Mouse (Mus musculus): ENCODE results near the gene Gzmm. TPM values are rescaled to one million over a fixed set of nuclear protein-coding genes. Genes with fewer than 3 reads are reported as not detected.

Gzmm gene
- polyA plus RNA-seq, 1 experiment from 2014 or later, result 0.45 TPM

DNA sequence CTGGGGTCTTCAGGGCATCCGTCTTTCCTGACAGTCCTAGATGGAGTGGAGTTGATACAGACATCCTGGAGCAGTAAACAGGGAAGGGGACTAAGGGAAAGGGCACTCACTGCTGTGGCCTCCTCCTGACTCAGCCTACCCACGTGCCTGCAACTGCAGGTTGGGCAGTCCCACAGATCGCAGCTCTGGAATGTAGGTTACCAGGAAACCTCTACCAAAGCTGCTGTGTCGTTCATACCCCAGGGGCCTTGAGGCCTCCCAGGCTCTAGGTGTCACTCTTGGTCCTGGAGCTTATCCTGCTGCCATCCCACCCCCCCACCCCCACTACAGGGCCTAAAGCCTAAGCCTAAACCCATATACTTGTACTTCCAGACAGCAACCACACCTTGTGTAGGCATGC is 18.9 kb downstream of the Gzmm start:
- H3K36me3 ChIP-seq (ENCODE audit: control insufficient read depth, insufficient read depth, low read length), result peaks cover 33% of the 10 kb centered on the region
- H3K27ac ChIP-seq (replicated peaks; ENCODE audit: low read depth, low read length), result no peak overlapping the region
- H3K4me1 ChIP-seq (ENCODE audit: control insufficient read depth, insufficient read depth, low read length), result peaks cover 15% of the 10 kb centered on the region
- no peak for DNase-seq (ENCODE audit: low spot score)
- no peak overlapping the region for H3K9ac ChIP-seq (ENCODE audit: low read length)
- 71% methylated on average over 4 of the region's 4 CpGs for WGBS
- no peak for ATAC-seq (ENCODE audit: insufficient number of reproducible peaks, low FRiP score, low TSS enrichment, low read depth)
- no peak overlapping the region for H3K4me3 ChIP-seq (ENCODE audit: low read depth, low read length)
- H3K4me2 ChIP-seq (ENCODE audit: low read depth, severe bottlenecking), result no peak overlapping the region
- no peaks in the 10 kb centered on the region for H3K27me3 ChIP-seq (ENCODE audit: control insufficient read depth, insufficient read depth, low read length)
- H3K9me3 ChIP-seq (ENCODE audit: control insufficient read depth, low read length), result no peaks in the 10 kb centered on the region

GRCm38 (mm10) chr10:79708668-79709067 is 19.8 kb downstream of the Gzmm start:
- Histone ChIP-seq H3K4me2 (ENCODE audit: low read depth, severe bottlenecking) (no peak overlapping the region), H3K4me1 (ENCODE audit: control insufficient read depth, insufficient read depth, low read length) (peaks cover 15% of the 10 kb centered on the region), H3K27me3 (ENCODE audit: control insufficient read depth, insufficient read depth, low read length) (no peaks in the 10 kb centered on the region), H3K27ac (replicated peaks; ENCODE audit: low read depth, low read length) (no peak overlapping the region), H3K9ac (ENCODE audit: low read length) (no peak overlapping the region), H3K9me3 (ENCODE audit: control insufficient read depth, low read length) (no peaks in the 10 kb centered on the region), H3K4me3 (ENCODE audit: low read depth, low read length) (no peak overlapping the region), H3K36me3 (ENCODE audit: control insufficient read depth, insufficient read depth, low read length) (peaks cover 33% of the 10 kb centered on the region)
- DNase-seq (ENCODE audit: low spot score) (no peak), ATAC-seq (ENCODE audit: insufficient number of reproducible peaks, low FRiP score, low TSS enrichment, low read depth) (no peak)
- WGBS, result 91% methylated on average over 21 of the region's 21 CpGs

DNA sequence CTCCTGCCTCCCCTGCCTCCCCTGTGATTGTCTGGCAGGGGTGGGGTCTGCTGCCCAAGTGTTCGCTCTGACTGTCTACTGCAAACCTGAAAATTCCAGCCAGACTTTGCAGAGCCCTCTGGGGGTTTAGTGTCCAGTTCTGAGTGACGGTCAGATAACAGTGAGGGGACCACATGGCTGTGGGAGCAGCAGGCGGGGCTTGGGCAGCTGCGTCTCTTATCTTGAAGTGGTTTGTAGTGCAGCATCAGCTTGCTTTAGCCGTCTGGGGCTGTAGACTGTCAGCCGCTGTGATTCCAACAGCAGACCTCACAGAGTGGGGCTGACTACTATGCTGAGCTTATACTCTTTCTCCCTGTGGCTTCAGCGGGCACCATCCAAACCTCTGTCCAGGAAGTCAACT is 20.5 kb downstream of the Gzmm start:
- ATAC-seq (ENCODE audit: insufficient number of reproducible peaks, low FRiP score, low TSS enrichment, low read depth) (no peak), DNase-seq (ENCODE audit: low spot score) (no peak)
- Histone ChIP-seq H3K27me3 (ENCODE audit: control insufficient read depth, insufficient read depth, low read length) (0 out of 2 replicates have a peak, but pooled peaks cover 4% of the 10 kb centered on the region), H3K4me3 (ENCODE audit: low read depth, low read length) (no peak overlapping the region), H3K9ac (ENCODE audit: low read length) (no peak overlapping the region), H3K4me1 (ENCODE audit: control insufficient read depth, insufficient read depth, low read length) (peaks cover 15% of the 10 kb centered on the region), H3K4me2 (ENCODE audit: low read depth, severe bottlenecking) (no peak overlapping the region), H3K27ac (replicated peaks; ENCODE audit: low read depth, low read length) (no peak overlapping the region), H3K36me3 (ENCODE audit: control insufficient read depth, insufficient read depth, low read length) (peaks cover 33% of the 10 kb centered on the region), H3K9me3 (ENCODE audit: control insufficient read depth, low read length) (no peaks in the 10 kb centered on the region)
- WGBS, result 80% methylated on average over 7 of the region's 7 CpGs

DNA sequence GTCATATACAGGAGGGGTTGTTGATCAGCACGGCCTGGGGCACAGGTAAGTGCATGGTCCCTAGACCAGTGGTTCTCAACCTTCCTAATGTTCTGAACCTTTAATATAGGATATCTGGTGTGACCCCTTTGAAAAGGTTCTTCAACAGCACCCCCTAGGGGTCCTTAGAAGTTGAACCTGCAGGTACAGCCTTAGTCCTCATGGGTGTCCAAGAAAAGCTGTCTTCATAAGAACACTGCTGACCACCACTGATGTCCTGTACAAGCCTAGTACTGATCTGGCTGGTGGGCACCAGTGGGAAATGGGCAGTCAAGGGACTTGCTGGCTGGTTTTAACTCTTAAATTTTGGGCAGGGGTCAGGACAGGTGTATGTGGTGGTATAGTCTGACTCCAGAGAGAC is 23.2 kb downstream of the Gzmm start:
- Histone ChIP-seq H3K4me2 (ENCODE audit: low read depth, severe bottlenecking) (no peak overlapping the region), H3K27ac (replicated peaks; ENCODE audit: low read depth, low read length) (no peak overlapping the region), H3K4me1 (ENCODE audit: control insufficient read depth, insufficient read depth, low read length) (peaks cover 2% of the 10 kb centered on the region), H3K9me3 (ENCODE audit: control insufficient read depth, low read length) (no peaks in the 10 kb centered on the region), H3K36me3 (ENCODE audit: control insufficient read depth, insufficient read depth, low read length) (peaks cover 30% of the 10 kb centered on the region), H3K9ac (ENCODE audit: low read length) (no peak overlapping the region), H3K4me3 (ENCODE audit: low read depth, low read length) (no peak overlapping the region), H3K27me3 (ENCODE audit: control insufficient read depth, insufficient read depth, low read length) (peaks cover 28% of the 10 kb centered on the region)
- WGBS, result 90% methylated on average over 1 of the region's 1 CpGs
- peak; percentile 14; the same call in 1 of the 2 replicates for ATAC-seq (ENCODE audit: insufficient number of reproducible peaks, low FRiP score, low TSS enrichment, low read depth)
- no peak for DNase-seq (ENCODE audit: low spot score)

- no peak overlapping the region for H3K9ac ChIP-seq (ENCODE audit: low read length)
- DNase-seq (ENCODE audit: low spot score), result peak; percentile 86
- no peak overlapping the region for H3K4me3 ChIP-seq (ENCODE audit: low read depth, low read length)
- 0 out of 2 replicates have a peak, but pooled peaks have one; percentile 23 for ATAC-seq (ENCODE audit: insufficient number of reproducible peaks, low FRiP score, low TSS enrichment, low read depth)
- H3K36me3 ChIP-seq (ENCODE audit: control insufficient read depth, insufficient read depth, low read length), result peaks cover 27% of the 10 kb centered on the region
- H3K4me1 ChIP-seq (ENCODE audit: control insufficient read depth, insufficient read depth, low read length), result peaks cover 8% of the 10 kb centered on the region
- no peak overlapping the region for H3K4me2 ChIP-seq (ENCODE audit: low read depth, severe bottlenecking)
- H3K27ac ChIP-seq (replicated peaks; ENCODE audit: low read depth, low read length), result no peak overlapping the region
- H3K27me3 ChIP-seq (ENCODE audit: control insufficient read depth, insufficient read depth, low read length), result peaks cover 34% of the 10 kb centered on the region
- no peaks in the 10 kb centered on the region for H3K9me3 ChIP-seq (ENCODE audit: control insufficient read depth, low read length)
- 14% methylated on average over 4 of the region's 6 CpGs for WGBS
Observed at GRCm38 (mm10) chr10:79712499-79713126, 23.8 kb downstream of the Gzmm start.

DNA sequence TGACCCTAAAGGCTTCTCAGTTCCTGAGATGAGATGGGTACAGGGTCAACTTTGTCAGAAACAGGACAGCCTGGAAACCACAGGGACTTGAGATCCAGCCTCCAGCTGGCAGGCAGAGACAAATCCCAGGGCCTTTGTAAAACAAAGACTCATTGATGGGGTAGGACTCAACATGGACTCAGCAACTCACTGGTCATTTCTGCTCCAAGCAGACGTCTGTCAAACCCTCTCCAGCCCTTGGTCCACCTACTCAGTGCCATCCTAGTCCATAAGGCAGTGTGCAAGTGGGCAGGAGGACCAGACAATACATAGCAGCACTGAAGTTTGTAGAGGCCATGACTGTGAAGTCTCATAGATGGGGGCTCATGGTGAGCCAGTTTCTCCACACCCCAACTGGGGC is 24.3 kb downstream of the Gzmm start:
- no peak for DNase-seq (ENCODE audit: low spot score)
- Histone ChIP-seq H3K4me3 (ENCODE audit: low read depth, low read length) (no peak overlapping the region), H3K36me3 (ENCODE audit: control insufficient read depth, insufficient read depth, low read length) (peaks cover 27% of the 10 kb centered on the region), H3K9me3 (ENCODE audit: control insufficient read depth, low read length) (no peaks in the 10 kb centered on the region), H3K4me2 (ENCODE audit: low read depth, severe bottlenecking) (no peak overlapping the region), H3K4me1 (ENCODE audit: control insufficient read depth, insufficient read depth, low read length) (peaks cover 11% of the 10 kb centered on the region), H3K27me3 (ENCODE audit: control insufficient read depth, insufficient read depth, low read length) (peaks cover 40% of the 10 kb centered on the region), H3K9ac (ENCODE audit: low read length) (no peak overlapping the region), H3K27ac (replicated peaks; ENCODE audit: low read depth, low read length) (no peak overlapping the region)
- ATAC-seq (ENCODE audit: insufficient number of reproducible peaks, low FRiP score, low TSS enrichment, low read depth), result no peak
- 65% methylated on average over 1 of the region's 1 CpGs for WGBS

DNA sequence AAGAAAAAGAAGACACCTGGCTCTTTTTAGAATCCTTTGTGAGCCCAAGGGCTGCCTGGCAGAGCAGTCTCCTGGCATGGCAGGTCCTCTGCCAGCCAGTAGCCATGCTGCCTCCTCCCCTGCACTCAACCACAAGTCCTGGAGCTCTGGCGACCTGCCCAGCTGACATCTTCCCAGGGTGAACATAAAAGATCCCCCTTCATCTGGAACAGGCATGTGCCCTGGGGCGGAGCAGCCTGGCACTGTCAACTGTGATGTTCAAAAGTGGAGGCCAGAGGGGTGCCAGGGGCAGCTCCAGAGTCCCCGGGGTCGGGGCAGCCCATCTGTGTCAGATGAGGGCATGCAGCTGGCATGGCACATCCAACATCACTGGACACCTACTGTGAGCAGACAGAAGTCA is 26.2 kb downstream of the Gzmm start:
- ATAC-seq (ENCODE audit: insufficient number of reproducible peaks, low FRiP score, low TSS enrichment, low read depth), result no peak

GRCm38 (mm10) chr10:79716254-79716987 is 27.6 kb downstream of the Gzmm start, which contains the start of gene Hcn2:
Gene Hcn2 (plus strand): TSS chr10:79716634.
- Histone ChIP-seq H3K4me1 (ENCODE audit: control insufficient read depth, insufficient read depth, low read length) (peaks cover 11% of the 10 kb centered on the region), H3K4me3 (ENCODE audit: low read depth, low read length) (peak within 1 kb of the TSS; percentile 39), H3K9me3 (ENCODE audit: control insufficient read depth, low read length) (no peaks in the 10 kb centered on the region), H3K9ac (ENCODE audit: low read length) (peak within 1 kb of the TSS; percentile 40; the same call in 1 of the 2 replicates), H3K27me3 (ENCODE audit: control insufficient read depth, insufficient read depth, low read length) (peaks cover 47% of the 10 kb centered on the region), H3K27ac (replicated peaks; ENCODE audit: low read depth, low read length) (no peak within 1 kb of the TSS), H3K4me2 (ENCODE audit: low read depth, severe bottlenecking) (peak within 1 kb of the TSS; percentile 88), H3K36me3 (ENCODE audit: control insufficient read depth, insufficient read depth, low read length) (peaks cover 4% of the 10 kb centered on the region; the same call in 1 of the 2 replicates)
- no peak for DNase-seq (ENCODE audit: low spot score)
- no peak for ATAC-seq (ENCODE audit: insufficient number of reproducible peaks, low FRiP score, low TSS enrichment, low read depth)
- 3% methylated on average over 33 of the region's 91 CpGs for whole genome bisulfite sequencing

More for the DNA sequence above, 26.2 kb downstream of the Gzmm start:
- Histone ChIP-seq H3K4me2 (ENCODE audit: low read depth, severe bottlenecking) (no peak overlapping the region), H3K4me1 (ENCODE audit: control insufficient read depth, insufficient read depth, low read length) (peaks cover 11% of the 10 kb centered on the region), H3K9ac (ENCODE audit: low read length) (no peak overlapping the region), H3K36me3 (ENCODE audit: control insufficient read depth, insufficient read depth, low read length) (peaks cover 14% of the 10 kb centered on the region), H3K27me3 (ENCODE audit: control insufficient read depth, insufficient read depth, low read length) (peaks cover 45% of the 10 kb centered on the region), H3K27ac (replicated peaks; ENCODE audit: low read depth, low read length) (no peak overlapping the region), H3K9me3 (ENCODE audit: control insufficient read depth, low read length) (no peaks in the 10 kb centered on the region), H3K4me3 (ENCODE audit: low read depth, low read length) (no peak overlapping the region)
- 69% methylated on average over 4 of the region's 4 CpGs for WGBS
- no peak for DNase-seq (ENCODE audit: low spot score)

Data from limb, embryonic 11.5 days (tissue).